Mouse (Mus musculus): ENCODE data around the gene Antxr1. TPM values are rescaled to one million over a fixed set of nuclear protein-coding genes. Genes with fewer than 3 reads are reported as not detected.

Gene Antxr1
- polyA plus RNA-seq, 1 experiment from 2014 or later = 4.5 TPM

GRCm38 (mm10) chr6:87250701-87251100 lies 84.9 kb downstream of the Antxr1 start:
- Histone ChIP-seq H3K27ac (ENCODE audit: low read depth, low read length) (no peak overlapping the region), H3K9me3 (replicated peaks; ENCODE audit: control insufficient read depth, low read length) (no peaks in the 10 kb centered on the region), H3K4me1 (ENCODE audit: control insufficient read depth, insufficient read depth, low read length) (no peaks in the 10 kb centered on the region), H3K27me3 (ENCODE audit: control insufficient read depth, insufficient read depth, low read length) (no peaks in the 10 kb centered on the region), H3K36me3 (ENCODE audit: control insufficient read depth, insufficient read depth, low read length) (no peaks in the 10 kb centered on the region), H3K9ac (ENCODE audit: low read depth, low read length) (no peak overlapping the region), H3K4me2 (no peak overlapping the region), H3K4me3 (ENCODE audit: low read depth, low read length) (no peak overlapping the region)
- no peak for ATAC-seq (replicated peaks; ENCODE audit: insufficient number of reproducible peaks, low FRiP score, low TSS enrichment)
- WGBS (ENCODE audit: insufficient replicate concordance) = 86% methylated on average over 3 of the region's 3 CpGs

GRCm38 (mm10) chr6:87248226-87248834 lies 87.3 kb downstream of the Antxr1 start:
- Histone ChIP-seq H3K4me1 (ENCODE audit: control insufficient read depth, insufficient read depth, low read length) (no peaks in the 10 kb centered on the region), H3K4me2 (no peak overlapping the region), H3K9ac (ENCODE audit: low read depth, low read length) (no peak overlapping the region), H3K36me3 (ENCODE audit: control insufficient read depth, insufficient read depth, low read length) (no peaks in the 10 kb centered on the region), H3K27ac (ENCODE audit: low read depth, low read length) (no peak overlapping the region), H3K4me3 (ENCODE audit: low read depth, low read length) (no peak overlapping the region), H3K9me3 (replicated peaks; ENCODE audit: control insufficient read depth, low read length) (no peaks in the 10 kb centered on the region), H3K27me3 (ENCODE audit: control insufficient read depth, insufficient read depth, low read length) (no peaks in the 10 kb centered on the region)
- WGBS (ENCODE audit: insufficient replicate concordance) = 80% methylated on average over 9 of the region's 9 CpGs
- ATAC-seq (replicated peaks; ENCODE audit: insufficient number of reproducible peaks, low FRiP score, low TSS enrichment) = no peak

GRCm38 (mm10) chr6:87244117-87245100 lies 91.2 kb downstream of the Antxr1 start:
- WGBS (ENCODE audit: insufficient replicate concordance) = 68% methylated on average over 9 of the region's 9 CpGs
- no peaks in the 10 kb centered on the region for H3K4me1 ChIP-seq (ENCODE audit: control insufficient read depth, insufficient read depth, low read length)
- no peak overlapping the region for H3K4me3 ChIP-seq (ENCODE audit: low read depth, low read length)
- H3K4me2 ChIP-seq = no peak overlapping the region
- H3K27me3 ChIP-seq (ENCODE audit: control insufficient read depth, insufficient read depth, low read length) = no peaks in the 10 kb centered on the region
- H3K27ac ChIP-seq (ENCODE audit: low read depth, low read length) = no peak overlapping the region
- ATAC-seq (replicated peaks; ENCODE audit: insufficient number of reproducible peaks, low FRiP score, low TSS enrichment) = no peak
- no peak overlapping the region for H3K9ac ChIP-seq (ENCODE audit: low read depth, low read length)
- H3K36me3 ChIP-seq (ENCODE audit: control insufficient read depth, insufficient read depth, low read length) = no peaks in the 10 kb centered on the region
- no peaks in the 10 kb centered on the region for H3K9me3 ChIP-seq (replicated peaks; ENCODE audit: control insufficient read depth, low read length)

GRCm38 (mm10) chr6:87237260-87237659 lies 98.4 kb downstream of the Antxr1 start:
- no peak for ATAC-seq (replicated peaks; ENCODE audit: insufficient number of reproducible peaks, low FRiP score, low TSS enrichment)
- no peak overlapping the region for H3K9ac ChIP-seq (ENCODE audit: low read depth, low read length)

GRCm38 (mm10) chr6:87236061-87236460 lies 99.6 kb downstream of the Antxr1 start:
- ATAC-seq (replicated peaks; ENCODE audit: insufficient number of reproducible peaks, low FRiP score, low TSS enrichment) = no peak
- Histone ChIP-seq H3K9me3 (replicated peaks; ENCODE audit: control insufficient read depth, low read length) (no peaks in the 10 kb centered on the region), H3K4me2 (no peak overlapping the region), H3K27me3 (ENCODE audit: control insufficient read depth, insufficient read depth, low read length) (no peaks in the 10 kb centered on the region), H3K36me3 (ENCODE audit: control insufficient read depth, insufficient read depth, low read length) (no peaks in the 10 kb centered on the region), H3K9ac (ENCODE audit: low read depth, low read length) (no peak overlapping the region), H3K4me3 (ENCODE audit: low read depth, low read length) (no peak overlapping the region), H3K4me1 (ENCODE audit: control insufficient read depth, insufficient read depth, low read length) (no peaks in the 10 kb centered on the region), H3K27ac (ENCODE audit: low read depth, low read length) (no peak overlapping the region)
- WGBS (ENCODE audit: insufficient replicate concordance) = 52% methylated on average over 8 of the region's 8 CpGs

More at GRCm38 (mm10) chr6:87237260-87237659, 98.4 kb downstream of the Antxr1 start:
- H3K4me2 ChIP-seq = no peak overlapping the region
- H3K27me3 ChIP-seq (ENCODE audit: control insufficient read depth, insufficient read depth, low read length) = no peaks in the 10 kb centered on the region
- H3K4me1 ChIP-seq (ENCODE audit: control insufficient read depth, insufficient read depth, low read length) = no peaks in the 10 kb centered on the region
- H3K27ac ChIP-seq (ENCODE audit: low read depth, low read length) = no peak overlapping the region
- no peaks in the 10 kb centered on the region for H3K9me3 ChIP-seq (replicated peaks; ENCODE audit: control insufficient read depth, low read length)
- WGBS (ENCODE audit: insufficient replicate concordance) = 64% methylated on average over 4 of the region's 4 CpGs
- no peaks in the 10 kb centered on the region for H3K36me3 ChIP-seq (ENCODE audit: control insufficient read depth, insufficient read depth, low read length)
- no peak overlapping the region for H3K4me3 ChIP-seq (ENCODE audit: low read depth, low read length)

GRCm38 (mm10) chr6:87233111-87233510 lies 102.5 kb downstream of the Antxr1 start:
- Histone ChIP-seq H3K4me1 (ENCODE audit: control insufficient read depth, insufficient read depth, low read length) (no peaks in the 10 kb centered on the region), H3K4me3 (ENCODE audit: low read depth, low read length) (no peak overlapping the region), H3K27ac (ENCODE audit: low read depth, low read length) (no peak overlapping the region), H3K9ac (ENCODE audit: low read depth, low read length) (no peak overlapping the region), H3K9me3 (replicated peaks; ENCODE audit: control insufficient read depth, low read length) (no peaks in the 10 kb centered on the region), H3K27me3 (ENCODE audit: control insufficient read depth, insufficient read depth, low read length) (no peaks in the 10 kb centered on the region), H3K4me2 (no peak overlapping the region), H3K36me3 (ENCODE audit: control insufficient read depth, insufficient read depth, low read length) (no peaks in the 10 kb centered on the region)
- ATAC-seq (replicated peaks; ENCODE audit: insufficient number of reproducible peaks, low FRiP score, low TSS enrichment) = no peak
- WGBS (ENCODE audit: insufficient replicate concordance) = 81% methylated on average over 4 of the region's 4 CpGs

- no peaks in the 10 kb centered on the region for H3K27me3 ChIP-seq (ENCODE audit: control insufficient read depth, insufficient read depth, low read length)
- H3K9me3 ChIP-seq (replicated peaks; ENCODE audit: control insufficient read depth, low read length) = no peaks in the 10 kb centered on the region
- H3K9ac ChIP-seq (ENCODE audit: low read depth, low read length) = no peak overlapping the region
- H3K4me3 ChIP-seq (ENCODE audit: low read depth, low read length) = no peak overlapping the region
- WGBS (ENCODE audit: insufficient replicate concordance) = 89% methylated on average over 2 of the region's 2 CpGs
- H3K27ac ChIP-seq (ENCODE audit: low read depth, low read length) = no peak overlapping the region
- H3K4me1 ChIP-seq (ENCODE audit: control insufficient read depth, insufficient read depth, low read length) = peaks cover 6% of the 10 kb centered on the region
- ATAC-seq (replicated peaks; ENCODE audit: insufficient number of reproducible peaks, low FRiP score, low TSS enrichment) = no peak
- H3K4me2 ChIP-seq = no peak overlapping the region
- H3K36me3 ChIP-seq (ENCODE audit: control insufficient read depth, insufficient read depth, low read length) = no peaks in the 10 kb centered on the region
Observed at GRCm38 (mm10) chr6:87230041-87230440, 105.6 kb downstream of the Antxr1 start.

- Histone ChIP-seq H3K36me3 (ENCODE audit: control insufficient read depth, insufficient read depth, low read length) (no peaks in the 10 kb centered on the region), H3K27me3 (ENCODE audit: control insufficient read depth, insufficient read depth, low read length) (no peaks in the 10 kb centered on the region), H3K4me3 (ENCODE audit: low read depth, low read length) (no peak overlapping the region), H3K27ac (ENCODE audit: low read depth, low read length) (no peak overlapping the region), H3K9me3 (replicated peaks; ENCODE audit: control insufficient read depth, low read length) (no peaks in the 10 kb centered on the region), H3K9ac (ENCODE audit: low read depth, low read length) (no peak overlapping the region), H3K4me2 (no peak overlapping the region), H3K4me1 (ENCODE audit: control insufficient read depth, insufficient read depth, low read length) (peaks cover 10% of the 10 kb centered on the region)
- 75% methylated on average over 10 of the region's 10 CpGs for WGBS (ENCODE audit: insufficient replicate concordance)
- no peak for ATAC-seq (replicated peaks; ENCODE audit: insufficient number of reproducible peaks, low FRiP score, low TSS enrichment)
Observed at GRCm38 (mm10) chr6:87227940-87228339, 107.7 kb downstream of the Antxr1 start.

All from heart, embryonic 11.5 days (tissue).